Mouse (Mus musculus): ENCODE measurements around the gene AK157302. TPM values are rescaled to one million over a fixed set of nuclear protein-coding genes. Genes with fewer than 3 reads are reported as not detected.
"Not testable (repeated sequence)": the region's sequence is repeated elsewhere in the genome, so short reads cannot be mapped to it uniquely, and the experiment has no call there.

The AK157302 gene
- polyA plus RNA-seq, 1 experiment from 2014 or later: 0.74 TPM

DNA sequence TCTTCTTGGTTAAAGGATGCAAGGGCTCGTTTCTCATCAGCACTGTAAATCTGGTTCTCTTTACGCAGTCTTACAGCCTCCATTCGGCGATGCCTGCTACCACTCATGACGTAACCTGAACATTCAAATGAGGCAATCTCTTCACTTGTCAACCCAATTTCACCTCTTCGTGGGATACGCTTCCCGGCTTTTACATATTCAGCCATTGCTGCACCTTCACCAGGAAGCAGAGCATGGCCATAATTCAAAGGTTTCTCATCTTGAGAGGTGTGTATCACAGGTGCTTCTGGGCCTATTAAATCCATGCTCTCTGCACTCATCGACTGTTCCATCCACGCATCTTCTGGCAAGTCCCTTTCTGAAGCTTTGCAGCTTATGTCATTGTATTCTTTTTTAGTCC is 27.7 kb upstream of the AK157302 start:
- Histone ChIP-seq H3K36me3 (ENCODE audit: insufficient read depth) (no peaks in the 10 kb centered on the region), H3K9me3 (ENCODE audit: low read depth, low read length) (no peaks in the 10 kb centered on the region), H3K4me1 (ENCODE audit: insufficient read depth) (no peaks in the 10 kb centered on the region), H3K4me3 (ENCODE audit: low read depth, low read length) (no peak overlapping the region), H3K27me3 (ENCODE audit: insufficient read depth, low read length) (no peaks in the 10 kb centered on the region), H3K9ac (no peak overlapping the region), H3K4me2 (no peak overlapping the region), H3K27ac (ENCODE audit: low read depth) (no peak overlapping the region)
- 83% methylated on average over 10 of the region's 10 CpGs for WGBS
- TF ChIP-seq CTCF (IDR thresholded peaks at IDR 0.05; ENCODE audit: low read depth): no peak
- DNase-seq: no peak
- no peak for ATAC-seq (ENCODE audit: insufficient read depth)

DNA sequence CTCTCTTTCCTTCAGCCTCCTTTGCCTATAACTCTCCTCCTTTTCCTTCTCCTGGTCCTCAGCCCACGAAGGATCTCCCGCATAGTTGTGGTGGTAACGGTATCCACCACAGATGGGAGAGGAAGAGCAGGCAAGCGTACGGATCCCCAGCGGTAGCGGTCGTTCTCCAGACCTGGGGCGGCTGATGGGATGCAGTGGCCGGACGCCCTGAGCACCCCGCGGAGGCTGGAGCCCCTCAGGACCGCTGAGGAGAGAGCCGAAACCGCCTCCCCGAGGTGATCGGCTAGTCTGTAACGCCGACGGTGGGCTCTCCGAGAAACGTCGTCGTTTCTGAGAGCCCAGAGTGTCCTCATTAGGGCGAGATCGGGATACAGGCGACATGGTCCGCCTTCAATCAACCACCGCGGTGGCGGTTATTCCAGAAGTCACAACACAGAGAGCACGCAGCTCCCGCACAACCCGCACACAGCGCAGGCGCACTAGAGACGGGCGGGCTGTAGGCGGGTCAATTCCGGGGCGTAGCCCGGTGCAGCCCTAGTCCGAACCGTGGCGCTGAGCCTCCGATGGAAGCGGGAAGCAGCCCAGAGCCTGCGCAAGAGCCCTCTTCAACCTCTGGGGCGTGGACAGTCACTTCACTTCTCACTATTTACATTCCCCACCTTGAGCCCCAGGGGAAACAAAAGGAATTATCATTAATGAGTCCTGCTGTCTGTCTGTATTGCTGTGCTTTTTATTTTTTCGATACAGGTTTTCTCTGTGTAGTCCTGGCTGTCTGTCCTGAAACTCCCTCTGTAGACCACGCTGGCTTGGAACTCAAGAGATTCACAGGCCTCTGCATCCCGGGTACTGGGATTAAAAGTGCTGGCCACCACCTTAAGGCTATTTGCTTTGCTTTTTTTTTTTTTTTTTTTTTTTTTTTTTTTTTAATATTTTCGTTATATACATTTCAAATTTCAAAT is 26.7 kb upstream of the AK157302 start, which contains the start of gene Nkapl:
TSS of gene Nkapl (minus strand) at position 449 of the 959 bp plus-strand sequence.
- H3K9ac ChIP-seq: peak within 1 kb of the TSS; percentile 62
- WGBS: under 1% methylated on average over 54 of the region's 54 CpGs
- H3K27me3 ChIP-seq (ENCODE audit: insufficient read depth, low read length): no peaks in the 10 kb centered on the region
- peak within 1 kb of the TSS; percentile 55 for H3K4me3 ChIP-seq (ENCODE audit: low read depth, low read length)
- H3K27ac ChIP-seq (ENCODE audit: low read depth): 0 out of 2 replicates have a peak within 1 kb of the TSS, but pooled peaks have one; percentile 4
- DNase-seq (peak; percentile 94), ATAC-seq (ENCODE audit: insufficient read depth) (peak; percentile 100)
- no peak for TF ChIP-seq CTCF (IDR thresholded peaks at IDR 0.05; ENCODE audit: low read depth)
- peak within 1 kb of the TSS; percentile 75 for H3K4me2 ChIP-seq
- no peaks in the 10 kb centered on the region for H3K4me1 ChIP-seq (ENCODE audit: insufficient read depth)
- H3K9me3 ChIP-seq (ENCODE audit: low read depth, low read length): no peaks in the 10 kb centered on the region
- H3K36me3 ChIP-seq (ENCODE audit: insufficient read depth): no peaks in the 10 kb centered on the region

DNA sequence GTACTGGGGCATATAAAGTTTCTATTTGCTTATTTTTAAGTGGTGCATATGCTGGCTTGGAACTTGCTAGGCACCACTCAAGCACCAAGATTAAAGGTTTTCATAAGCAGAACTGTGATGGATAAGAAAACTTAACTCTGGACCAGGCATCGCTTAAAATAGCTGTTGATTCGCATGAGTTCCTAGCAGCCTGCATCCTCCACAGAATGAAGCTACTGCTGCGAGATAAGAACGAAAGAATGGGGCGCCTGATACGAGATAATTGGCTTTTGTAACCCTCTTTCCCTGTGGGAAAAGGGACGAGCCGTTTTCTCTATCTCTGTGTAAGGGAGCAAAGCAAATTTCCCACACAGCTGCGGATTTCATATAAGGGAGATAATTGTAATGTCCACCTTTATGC is 25.9 kb upstream of the AK157302 start:
- no peaks in the 10 kb centered on the region for H3K36me3 ChIP-seq (ENCODE audit: insufficient read depth)
- 25% methylated on average over 9 of the region's 9 CpGs for WGBS
- no peak for DNase-seq
- H3K9ac ChIP-seq: no peak overlapping the region
- H3K27me3 ChIP-seq (ENCODE audit: insufficient read depth, low read length): no peaks in the 10 kb centered on the region
- no peak for TF ChIP-seq CTCF (IDR thresholded peaks at IDR 0.05; ENCODE audit: low read depth)
- no peak overlapping the region for H3K27ac ChIP-seq (ENCODE audit: low read depth)
- H3K4me1 ChIP-seq (ENCODE audit: insufficient read depth): no peaks in the 10 kb centered on the region
- no peak for ATAC-seq (ENCODE audit: insufficient read depth)
- H3K4me3 ChIP-seq (ENCODE audit: low read depth, low read length): no peak overlapping the region
- peak overlapping the region; percentile 75 for H3K4me2 ChIP-seq
- H3K9me3 ChIP-seq (ENCODE audit: low read depth, low read length): no peaks in the 10 kb centered on the region

DNA sequence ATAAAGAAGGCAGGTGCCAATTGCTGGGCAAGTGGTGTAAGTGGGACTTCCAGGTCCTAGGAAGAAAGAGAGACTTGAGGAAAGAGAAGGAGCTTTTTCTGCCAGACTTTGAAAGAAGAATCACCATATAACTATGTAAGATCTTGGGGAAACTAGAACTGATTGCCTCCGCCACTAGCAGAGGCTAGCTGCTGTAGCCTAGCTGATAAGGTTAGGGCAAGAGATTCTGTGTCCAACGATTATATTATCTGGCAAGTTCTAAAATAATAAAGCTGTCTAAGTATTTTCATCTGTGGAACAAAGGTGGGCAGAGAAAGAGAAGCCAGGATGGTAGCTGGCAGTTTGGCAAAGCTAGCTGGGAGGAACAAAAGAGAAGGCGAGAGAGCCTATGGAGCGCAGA is 22.6 kb upstream of the AK157302 start:
- Histone ChIP-seq H3K9me3 (ENCODE audit: low read depth, low read length) (no peaks in the 10 kb centered on the region), H3K4me2 (no peak overlapping the region), H3K27ac (ENCODE audit: low read depth) (no peak overlapping the region), H3K4me3 (ENCODE audit: low read depth, low read length) (no peak overlapping the region), H3K9ac (no peak overlapping the region), H3K4me1 (ENCODE audit: insufficient read depth) (no peaks in the 10 kb centered on the region), H3K27me3 (ENCODE audit: insufficient read depth, low read length) (no peaks in the 10 kb centered on the region), H3K36me3 (ENCODE audit: insufficient read depth) (no peaks in the 10 kb centered on the region)
- WGBS: 32% methylated on average over 4 of the region's 4 CpGs
- DNase-seq (no peak), ATAC-seq (ENCODE audit: insufficient read depth) (no peak)
- TF ChIP-seq CTCF (IDR thresholded peaks at IDR 0.05; ENCODE audit: low read depth): no peak

DNA sequence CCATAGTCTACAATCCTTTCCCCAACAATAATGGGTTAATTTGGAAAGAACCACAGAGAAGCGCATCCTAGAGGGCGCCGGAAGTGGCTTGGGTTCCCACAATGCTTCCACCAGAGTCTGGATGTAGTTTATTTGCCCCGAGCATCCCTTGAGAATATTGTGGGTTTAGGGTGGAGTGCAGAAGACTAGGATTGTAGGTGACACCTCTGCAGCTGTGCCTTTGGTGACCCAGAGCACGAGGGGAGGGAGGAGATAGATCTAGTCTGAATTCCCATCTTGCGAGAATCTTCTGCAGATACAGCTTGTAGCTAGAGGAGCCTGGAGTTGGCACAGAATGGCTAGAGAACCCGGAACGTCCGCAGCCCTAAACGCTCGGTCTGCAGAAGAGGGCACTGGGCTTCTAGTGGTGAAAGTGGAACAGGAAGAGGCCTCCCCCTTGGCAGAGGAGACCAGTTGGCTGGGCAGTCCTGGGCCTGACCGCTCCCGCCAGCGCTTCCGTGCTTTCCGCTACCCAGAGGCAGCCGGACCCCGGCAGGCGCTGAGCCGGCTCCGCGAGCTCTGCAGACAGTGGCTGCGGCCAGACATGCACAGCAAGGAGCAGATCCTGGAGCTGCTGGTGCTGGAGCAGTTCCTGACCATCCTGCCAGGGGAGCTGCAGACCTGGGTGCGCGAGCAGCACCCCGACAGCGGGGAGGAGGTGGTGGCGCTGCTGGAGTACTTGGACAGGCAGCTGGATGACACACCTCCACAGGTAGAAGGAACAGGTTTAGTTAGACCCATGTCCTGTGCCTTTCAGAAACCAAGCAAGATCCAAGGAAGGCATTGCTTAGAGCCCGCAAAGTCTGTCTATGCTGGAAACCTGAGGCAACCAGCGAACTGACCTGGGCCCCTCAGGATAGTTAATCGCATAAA is 16.0 kb upstream of the AK157302 start, which contains the start of the genes Zkscan4 and Gm10065:
TSS of gene Zkscan4 (plus strand) at position 149 of the 912 bp plus-strand sequence.
TSS of gene Gm10065 (minus strand) at position 683 of the 912 bp plus-strand sequence.
- WGBS: 3% methylated on average over 31 of the region's 31 CpGs

DNA sequence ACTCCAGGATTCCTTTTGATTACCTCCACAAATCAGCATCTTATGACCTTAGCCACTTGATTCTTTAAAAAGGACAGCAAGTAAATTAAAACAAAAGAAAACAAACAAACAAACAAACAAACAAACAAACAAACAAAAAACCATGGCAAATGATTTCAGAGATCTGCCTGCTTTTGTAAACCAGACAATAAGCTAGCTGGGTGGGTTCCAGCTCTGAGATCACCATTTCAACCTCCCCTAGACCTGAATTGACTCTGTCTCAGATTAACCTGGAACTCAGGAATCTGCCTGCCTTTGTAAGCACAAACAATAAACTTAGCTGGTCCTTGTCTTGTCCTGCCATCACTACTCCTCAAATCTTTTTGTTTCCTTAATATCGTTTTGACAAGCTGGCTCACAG is 8.1 kb upstream of the AK157302 start:
- ATAC-seq (ENCODE audit: insufficient read depth): no peak
- Histone ChIP-seq H3K36me3 (ENCODE audit: insufficient read depth) (no peaks in the 10 kb centered on the region), H3K4me3 (ENCODE audit: low read depth, low read length) (no peak overlapping the region), H3K9me3 (ENCODE audit: low read depth, low read length) (no peaks in the 10 kb centered on the region; the same call in 1 of the 2 replicates), H3K27ac (ENCODE audit: low read depth) (no peak overlapping the region), H3K4me1 (ENCODE audit: insufficient read depth) (no peaks in the 10 kb centered on the region), H3K9ac (no peak overlapping the region), H3K4me2 (no peak overlapping the region), H3K27me3 (ENCODE audit: insufficient read depth, low read length) (no peaks in the 10 kb centered on the region)
- no peak for TF ChIP-seq CTCF (IDR thresholded peaks at IDR 0.05; ENCODE audit: low read depth)
- WGBS: 82% methylated on average over 1 of the region's 1 CpGs
- no peak for DNase-seq

More for the DNA sequence above, 16.0 kb upstream of the AK157302 start, which contains the start of the genes Zkscan4 and Gm10065:
- H3K27me3 ChIP-seq (ENCODE audit: insufficient read depth, low read length); H3K9me3 ChIP-seq (ENCODE audit: low read depth, low read length); H3K4me1 ChIP-seq (ENCODE audit: insufficient read depth); H3K36me3 ChIP-seq (ENCODE audit: insufficient read depth): not testable (repeated sequence)
- Histone ChIP-seq H3K4me2 (peak within 1 kb of the TSS; percentile 61), H3K27ac (ENCODE audit: low read depth) (peak within 1 kb of the TSS; percentile 51; the same call in 1 of the 2 replicates), H3K9ac (peak within 1 kb of the TSS; percentile 59), H3K4me3 (ENCODE audit: low read depth, low read length) (peak within 1 kb of the TSS; percentile 47)
- peak; percentile 88 for DNase-seq
- ATAC-seq (ENCODE audit: insufficient read depth): peak; percentile 89
